Mouse (Mus musculus) CH12.LX (cell line): Measurements from ENCODE around the gene Agap1. TPM values are rescaled to one million over a fixed set of nuclear protein-coding genes. Genes with fewer than 3 reads are reported as not detected.

ENCODE experiments used
- DNase-seq: peaks from one replicate; pipeline ENCODE4 v3.0.0-alpha.2; 2013; ENCODE audit errors: extremely low read depth
- H3K27ac ChIP-seq: 2 replicates; pipeline ENCODE4 v1.5.1; 2012; ENCODE audit warnings: low read depth, mild to moderate bottlenecking, control low read depth, moderate library complexity; ENCODE audit not compliant: insufficient read depth
- H3K27me3 ChIP-seq: replicated peaks from 2 replicates; pipeline ENCODE3; 2012; ENCODE audit warnings: inconsistent platforms
- H3K36me3 ChIP-seq, 2 experiments: replicated peaks in 1 of 2; 2 replicates each; pipeline versions ENCODE3 to v1.6.1; 2012; ENCODE audit warnings: inconsistent platforms in 1 of 2, low read length in 1 of 2, mild to moderate bottlenecking in 1 of 2, mixed read lengths in 1 of 2, moderate library complexity in 1 of 2; ENCODE audit not compliant: control insufficient read depth in 1 of 2, insufficient read depth in 1 of 2
- H3K4me1 ChIP-seq, 2 experiments: 2 replicates each; pipeline ENCODE4 v1.6.1; 2012; ENCODE audit warnings: inconsistent platforms in 1 of 2, moderate library complexity in 1 of 2; ENCODE audit not compliant: insufficient read depth in 2 of 2, control insufficient read depth in 1 of 2
- H3K4me2 ChIP-seq: 2 replicates; pipeline ENCODE4 v1.6.1; 2012; ENCODE audit warnings: low read depth, mild to moderate bottlenecking, control low read depth; ENCODE audit not compliant: poor library complexity, insufficient read depth, severe bottlenecking
- H3K4me3 ChIP-seq, 3 experiments: fragments of 150-350 bp in 1 of 3; sonication (generic) in 1 of 3; replicated peaks in 1 of 3; 2 replicates each; pipeline versions ENCODE3 to v1.5.1; 2011 to 2012; ENCODE audit warnings: low read depth in 2 of 3, low read length in 2 of 3, mild to moderate bottlenecking in 2 of 3, moderate library complexity in 2 of 3, control low read depth in 1 of 3, improper control_type of control experiment in 1 of 3, inconsistent platforms in 1 of 3, mixed read lengths in 1 of 3; ENCODE audit not compliant: poor library complexity in 1 of 3
- H3K79me2 ChIP-seq: replicated peaks from 2 replicates; pipeline ENCODE4 v1.6.1; 2012; ENCODE audit warnings: mild to moderate bottlenecking, moderate library complexity; ENCODE audit not compliant: control insufficient read depth, poor library complexity, insufficient read depth, severe bottlenecking; ENCODE audit errors: extremely low read depth
- H3K9ac ChIP-seq: 2 replicates; pipeline ENCODE4 v1.6.1; 2012; ENCODE audit warnings: low read depth, mild to moderate bottlenecking, control low read depth, moderate library complexity; ENCODE audit not compliant: insufficient read depth
- H3K9me3 ChIP-seq: replicated peaks from 2 replicates; pipeline ENCODE3; 2012; ENCODE audit warnings: low read length, inconsistent platforms, mixed read lengths
- CHD1 ChIP-seq: IDR thresholded peaks from 2 replicates; pipeline ENCODE4 v1.6.1; 2012; ENCODE audit warnings: low read depth, low read length, improper control_type of control experiment, inconsistent platforms
- CHD2 ChIP-seq: IDR thresholded peaks from 2 replicates; pipeline ENCODE4 v1.6.1; 2011; ENCODE audit warnings: low read length, improper control_type of control experiment
- E2F4 ChIP-seq: IDR thresholded peaks from 2 replicates; pipeline ENCODE4 v1.6.1; 2011; ENCODE audit warnings: low read depth, low read length, improper control_type of control experiment; ENCODE audit not compliant: insufficient replicate concordance
- ELF1 ChIP-seq: IDR thresholded peaks from 2 replicates; pipeline ENCODE4 v1.6.1; 2014; ENCODE audit warnings: low read depth, mild to moderate bottlenecking, inconsistent platforms, low read length, improper control_type of control experiment
- ETS1 ChIP-seq: conservative IDR thresholded peaks from 2 replicates; pipeline ENCODE4 v1.6.1; 2012; ENCODE audit warnings: low read depth, mild to moderate bottlenecking, inconsistent platforms, low read length, improper control_type of control experiment, moderate library complexity
- GABPA ChIP-seq: IDR thresholded peaks from 2 replicates; pipeline ENCODE4 v1.6.1; 2012; ENCODE audit warnings: low read depth, low read length, improper control_type of control experiment, inconsistent platforms; ENCODE audit not compliant: insufficient replicate concordance
- JUN ChIP-seq: IDR thresholded peaks from 2 replicates; pipeline ENCODE4 v1.6.1; 2011; ENCODE audit warnings: low read depth, mild to moderate bottlenecking, low read length, improper control_type of control experiment, moderate library complexity; ENCODE audit not compliant: insufficient read depth
- KAT2A ChIP-seq: IDR thresholded peaks from 2 replicates; pipeline ENCODE4 v1.6.1; 2012; ENCODE audit warnings: low read length, improper control_type of control experiment, inconsistent platforms; ENCODE audit not compliant: insufficient replicate concordance
- MAX ChIP-seq: IDR thresholded peaks from 2 replicates; pipeline ENCODE4 v1.6.1; 2011; ENCODE audit warnings: low read length, improper control_type of control experiment
- PAX5 ChIP-seq: IDR thresholded peaks from 2 replicates; pipeline ENCODE4 v1.6.1; 2012; ENCODE audit warnings: low read length, inconsistent platforms, mixed read lengths
- POLR2A ChIP-seq: IDR thresholded peaks from 2 replicates; pipeline ENCODE4 v1.6.1; 2011; ENCODE audit warnings: low read depth, mild to moderate bottlenecking, improper control_type of control experiment, low read length
- RCOR1 ChIP-seq: conservative IDR thresholded peaks from 2 replicates; pipeline ENCODE4 v1.6.1; 2012; ENCODE audit warnings: low read depth, mild to moderate bottlenecking, inconsistent platforms, low read length, improper control_type of control experiment
- SIN3A ChIP-seq: IDR thresholded peaks from 2 replicates; pipeline ENCODE4 v1.6.1; 2012; ENCODE audit warnings: low read length, improper control_type of control experiment, inconsistent platforms
- TCF12 ChIP-seq: IDR thresholded peaks from 2 replicates; pipeline ENCODE4 v1.6.1; 2014; ENCODE audit warnings: low read depth, mild to moderate bottlenecking, inconsistent platforms, low read length, improper control_type of control experiment
- UBTF ChIP-seq: IDR thresholded peaks from 2 replicates; pipeline ENCODE4 v1.6.1; 2012; ENCODE audit warnings: low read depth, mild to moderate bottlenecking, inconsistent platforms, low read length, improper control_type of control experiment, moderate library complexity
- USF1 ChIP-seq: IDR thresholded peaks from 2 replicates; pipeline ENCODE4 v1.6.1; 2014; ENCODE audit warnings: low read depth, mild to moderate bottlenecking, inconsistent platforms, low read length, improper control_type of control experiment
- USF2 ChIP-seq: conservative IDR thresholded peaks from 2 replicates; pipeline ENCODE4 v1.6.1; 2011; ENCODE audit warnings: low read depth, low read length, improper control_type of control experiment
- ZNF384 ChIP-seq: IDR thresholded peaks from 2 replicates; pipeline ENCODE4 v1.6.1; 2012; ENCODE audit warnings: low read depth, low read length, improper control_type of control experiment, inconsistent platforms
- dilution Hi-C: fragments of 300-500 bp; cut with MboI; formaldehyde crosslinking; loops from 2 replicates; pipeline ENCODE4 v1.14.3; 2020; ENCODE audit warnings: low sequenced_read_pairs; ENCODE audit not compliant: extremely low pct_unique_long_range_greater_than_20kb, extremely low pct_ligation_motif_present
- in situ Hi-C: fragments of 300-500 bp; cut with MboI; formaldehyde crosslinking; loops from 3 replicates; pipeline ENCODE4 v1.14.3; 2019; ENCODE audit warnings: low sequenced_read_pairs, low pct_ligation_motif_present, low pct_unique_long_range_greater_than_20kb, mixed read lengths
- polyA plus RNA-seq: library from polyadenylated mRNA; unstranded; fragments of >175 nt; gene quantifications from 2 replicates; pipeline ENCODE4 v1.2.1, GENCODE M21; 2012; ENCODE audit warnings: low read depth; ENCODE audit not compliant: insufficient read length
- total RNA-seq, 2 experiments: library from RNA; depleted of rRNA; stranded (reverse); fragments of 300-350 nt in 1 of 2; fragments of >200 nt in 1 of 2; gene quantifications; 2 replicates each; pipeline ENCODE4 v1.2.3; 2012 to 2014

Gene Agap1
- total and polyA plus RNA-seq, 3 experiments, result not detected

GRCm38 (mm10) chr1:89606612-89607011 lies 152.0 kb downstream of the Agap1 start:
- TF ChIP-seq SIN3A (no peak), ZNF384 (no peak), KAT2A (no peak), USF2 (no peak), ELF1 (no peak), RCOR1 (no peak), E2F4 (no peak), CHD2 (no peak), PAX5 (no peak), POLR2A (no peak), MAX (no peak), UBTF (no peak), JUN (no peak), GABPA (no peak)

GRCm38 (mm10) chr1:89608766-89609165 lies 154.2 kb downstream of the Agap1 start:
- dilution Hi-C loops, result no loop called here
- in situ Hi-C loops, result no loop called here

More at GRCm38 (mm10) chr1:89606612-89607011, 152.0 kb downstream of the Agap1 start:
- DNase-seq, result no peak
- H3K4me3 ChIP-seq, result no peak overlapping the region
- no peaks in the 10 kb centered on the region for H3K79me2 ChIP-seq
- no peaks in the 10 kb centered on the region for H3K36me3 ChIP-seq
- no peaks in the 10 kb centered on the region for H3K4me1 ChIP-seq
- H3K27ac ChIP-seq, result no peak overlapping the region
- peaks cover 92% of the 10 kb centered on the region for H3K9me3 ChIP-seq
- no peak overlapping the region for H3K9ac ChIP-seq
- in situ Hi-C loops, result no loop called here
- no peak overlapping the region for H3K4me2 ChIP-seq
- dilution Hi-C loops, result no loop called here
- H3K27me3 ChIP-seq, result no peaks in the 10 kb centered on the region

GRCm38 (mm10) chr1:89609964-89610363 lies 155.4 kb downstream of the Agap1 start:
- dilution Hi-C loops, result no loop called here
- H3K9me3 ChIP-seq, result peaks cover 93% of the 10 kb centered on the region
- no peaks in the 10 kb centered on the region for H3K27me3 ChIP-seq
- no peak overlapping the region for H3K4me3 ChIP-seq
- no peak overlapping the region for H3K4me2 ChIP-seq
- DNase-seq, result no peak
- TF ChIP-seq TCF12 (no peak), USF1 (no peak)
- H3K4me1 ChIP-seq, result no peaks in the 10 kb centered on the region
- in situ Hi-C loops, result no loop called here
- no peaks in the 10 kb centered on the region for H3K79me2 ChIP-seq
- H3K36me3 ChIP-seq, result no peaks in the 10 kb centered on the region
- no peak overlapping the region for H3K9ac ChIP-seq
- no peak overlapping the region for H3K27ac ChIP-seq

More at GRCm38 (mm10) chr1:89608766-89609165, 154.2 kb downstream of the Agap1 start:
- H3K27ac ChIP-seq, result no peak overlapping the region
- no peaks in the 10 kb centered on the region for H3K79me2 ChIP-seq
- DNase-seq, result no peak
- H3K4me2 ChIP-seq, result no peak overlapping the region
- no peak overlapping the region for H3K4me3 ChIP-seq
- TF ChIP-seq RCOR1 (no peak), CHD1 (no peak), ETS1 (no peak)
- H3K9me3 ChIP-seq, result peaks cover 92% of the 10 kb centered on the region
- no peak overlapping the region for H3K9ac ChIP-seq
- H3K4me1 ChIP-seq, result no peaks in the 10 kb centered on the region
- no peaks in the 10 kb centered on the region for H3K27me3 ChIP-seq
- H3K36me3 ChIP-seq, result no peaks in the 10 kb centered on the region
